Mouse (Mus musculus) cerebellum, adult 2 months (tissue): Measurements from ENCODE around the gene Psmb8.

ENCODE experiments used
- CTCF ChIP-seq: fragments of 200-500 bp; IDR thresholded peaks from 2 replicates; pipeline ENCODE4 v1.5.1; 2011; ENCODE audit warnings: low read depth, mild to moderate bottlenecking, control low read depth, low read length, moderate library complexity, borderline replicate concordance; ENCODE audit not compliant: insufficient read depth
- POLR2A ChIP-seq: fragments of 200-500 bp; IDR thresholded peaks from 2 replicates; pipeline ENCODE4 v1.6.1; 2011; ENCODE audit warnings: low read length, control low read depth, borderline replicate concordance; ENCODE audit not compliant: insufficient read depth

- TF ChIP-seq CTCF (no peak), POLR2A (no peak)
These were observed 8.5 kb upstream of the Psmb8 start for GRCm38 (mm10) chr17:34188986-34189385.
